Mouse (Mus musculus) stomach, postnatal 0 days (tissue): ENCODE data around the gene Ern1. TPM values are rescaled to one million over a fixed set of nuclear protein-coding genes. Genes with fewer than 3 reads are reported as not detected.
A peak's percentile ranks its signal among the peaks of the same experiment; 100 is the strongest.

ENCODE experiments used
- ATAC-seq: fragments of 200-750 bp; cut with Nextera tagmentation; 2 replicates; pipeline ENCODE4 v1.8.0; 2017; ENCODE audit not compliant: low FRiP score, low TSS enrichment
- DNase-seq: peaks from one replicate; pipeline ENCODE4 v3.0.0-alpha.2; 2016; ENCODE audit warnings: low spot score
- H3K27ac ChIP-seq: fragments of 300-500 bp; sonication (generic); replicated peaks from 2 replicates; pipeline ENCODE4 v1.5.1; 2014; ENCODE audit warnings: mild to moderate bottlenecking, control low read depth
- H3K27me3 ChIP-seq: fragments of 300-500 bp; sonication (generic); 2 replicates; pipeline ENCODE4 v1.6.1; 2014; ENCODE audit warnings: low read length; ENCODE audit not compliant: control insufficient read depth, insufficient read depth
- H3K36me3 ChIP-seq: fragments of 300-500 bp; sonication (generic); 2 replicates; pipeline ENCODE4 v1.6.1; 2014; ENCODE audit warnings: low read length, mixed read lengths; ENCODE audit not compliant: control insufficient read depth, insufficient read depth
- H3K4me1 ChIP-seq: fragments of 300-500 bp; sonication (generic); replicated peaks from 2 replicates; pipeline ENCODE4 v1.6.1; 2014; ENCODE audit warnings: antibody characterized with exemption; ENCODE audit not compliant: control insufficient read depth, insufficient read depth
- H3K4me2 ChIP-seq: fragments of 300-500 bp; sonication (generic); replicated peaks from 2 replicates; pipeline ENCODE4 v1.6.1; 2014; ENCODE audit warnings: low read depth, mild to moderate bottlenecking, control low read depth, moderate library complexity
- H3K4me3 ChIP-seq: fragments of 300-500 bp; sonication (generic); 2 replicates; pipeline ENCODE4 v1.5.1; 2014; ENCODE audit warnings: low read depth, low read length, control low read depth
- H3K9ac ChIP-seq: fragments of 300-500 bp; sonication (generic); 2 replicates; pipeline ENCODE4 v1.6.1; 2014; ENCODE audit warnings: mild to moderate bottlenecking, low read length, control low read depth, mixed read lengths
- H3K9me3 ChIP-seq: fragments of 300-500 bp; sonication (generic); 2 replicates; pipeline ENCODE4 v1.6.1; 2016; ENCODE audit warnings: low read length; ENCODE audit not compliant: control insufficient read depth
- CTCF ChIP-seq: IDR thresholded peaks from 2 replicates; pipeline ENCODE4 v1.5.1; 2016; ENCODE audit warnings: antibody characterized with exemption, low read depth, mild to moderate bottlenecking, moderate library complexity
- EP300 ChIP-seq: optimal IDR thresholded peaks from 2 replicates; pipeline ENCODE3; 2016; ENCODE audit warnings: antibody characterized with exemption
- WGBS: fragments of 180-500 bp; shearing (Covaris S2); extraction: QIAGEN DNeasy Blood & Tissue Kit; methylation state at CpG from one replicate; pipeline ENCODE4 v1.1.7; 2014; 5-methylcytosine and 5-hydroxymethylcytosine counted together
- polyA plus RNA-seq: library from polyadenylated mRNA; unstranded; fragments of >200 nt; fragmentation: Nextera tagmentation; extraction: Ambion mirVana; gene quantifications from 2 replicates; pipeline ENCODE4 v1.2.1, GENCODE M21; 2015

Gene Ern1
- polyA plus RNA-seq: 3.0 and 3.7 TPM in 2 replicates

GRCm38 (mm10) chr11:106487733-106488115, at the start of gene Ern1:
TSS of gene Ern1 (minus strand) at chr11:106487852.
- Histone ChIP-seq H3K4me2 (peak within 1 kb of the TSS; percentile 82), H3K27me3 (no peaks in the 10 kb centered on the region), H3K27ac (peak within 1 kb of the TSS; percentile 97), H3K4me3 (peak within 1 kb of the TSS; percentile 94), H3K9ac (peak within 1 kb of the TSS; percentile 94), H3K36me3 (no peaks in the 10 kb centered on the region), H3K4me1 (no peaks in the 10 kb centered on the region), H3K9me3 (no peaks in the 10 kb centered on the region)
- 2% methylated on average over 27 of the region's 28 CpGs for WGBS
- ATAC-seq (peak; percentile 97), DNase-seq (peak; percentile 98)
- TF ChIP-seq EP300: no peak
- TF ChIP-seq CTCF: no peak

- 75% methylated on average over 11 of the region's 11 CpGs for WGBS
- Histone ChIP-seq H3K4me2 (no peak overlapping the region), H3K27ac (no peak overlapping the region), H3K9ac (no peak overlapping the region), H3K4me3 (no peak overlapping the region), H3K36me3 (peaks cover 5% of the 10 kb centered on the region), H3K27me3 (no peaks in the 10 kb centered on the region), H3K9me3 (no peaks in the 10 kb centered on the region), H3K4me1 (no peaks in the 10 kb centered on the region)
- ATAC-seq (no peak), DNase-seq (no peak)
- TF ChIP-seq EP300 (no peak), CTCF (no peak)
Observed at GRCm38 (mm10) chr11:106536253-106536912, 48.7 kb upstream of the Ern1 start.

- Histone ChIP-seq H3K27ac (no peak overlapping the region), H3K9me3 (no peaks in the 10 kb centered on the region), H3K9ac (no peak overlapping the region), H3K27me3 (no peaks in the 10 kb centered on the region), H3K36me3 (peaks cover 5% of the 10 kb centered on the region), H3K4me3 (no peak overlapping the region), H3K4me2 (no peak overlapping the region), H3K4me1 (no peaks in the 10 kb centered on the region)
- TF ChIP-seq EP300 (no peak), CTCF (no peak)
- ATAC-seq (no peak), DNase-seq (no peak)
- WGBS: 83% methylated on average over 9 of the region's 9 CpGs
Observed at GRCm38 (mm10) chr11:106535660-106536252, 48.1 kb upstream of the Ern1 start.

- no peaks in the 10 kb centered on the region for H3K27me3 ChIP-seq
Observed at GRCm38 (mm10) chr11:106532248-106532790, 44.7 kb upstream of the Ern1 start.

GRCm38 (mm10) chr11:106529786-106530185, 42.1 kb upstream of the Ern1 start:
- Histone ChIP-seq H3K9me3 (no peaks in the 10 kb centered on the region), H3K36me3 (peaks cover 10% of the 10 kb centered on the region), H3K4me3 (no peak overlapping the region), H3K9ac (no peak overlapping the region), H3K4me2 (no peak overlapping the region), H3K4me1 (no peaks in the 10 kb centered on the region), H3K27me3 (no peaks in the 10 kb centered on the region), H3K27ac (no peak overlapping the region)
- WGBS: 79% methylated on average over 5 of the region's 5 CpGs
- TF ChIP-seq EP300: no peak
- TF ChIP-seq CTCF: no peak
- ATAC-seq (no peak), DNase-seq (no peak)

More at GRCm38 (mm10) chr11:106532248-106532790, 44.7 kb upstream of the Ern1 start:
- ATAC-seq (no peak), DNase-seq (no peak)
- WGBS: 85% methylated on average over 9 of the region's 9 CpGs
- H3K36me3 ChIP-seq: peaks cover 10% of the 10 kb centered on the region
- H3K9ac ChIP-seq: no peak overlapping the region
- H3K4me2 ChIP-seq: no peak overlapping the region
- no peaks in the 10 kb centered on the region for H3K4me1 ChIP-seq
- TF ChIP-seq EP300 (no peak), CTCF (no peak)
- H3K4me3 ChIP-seq: no peak overlapping the region
- H3K27ac ChIP-seq: no peak overlapping the region
- no peaks in the 10 kb centered on the region for H3K9me3 ChIP-seq

DNA sequence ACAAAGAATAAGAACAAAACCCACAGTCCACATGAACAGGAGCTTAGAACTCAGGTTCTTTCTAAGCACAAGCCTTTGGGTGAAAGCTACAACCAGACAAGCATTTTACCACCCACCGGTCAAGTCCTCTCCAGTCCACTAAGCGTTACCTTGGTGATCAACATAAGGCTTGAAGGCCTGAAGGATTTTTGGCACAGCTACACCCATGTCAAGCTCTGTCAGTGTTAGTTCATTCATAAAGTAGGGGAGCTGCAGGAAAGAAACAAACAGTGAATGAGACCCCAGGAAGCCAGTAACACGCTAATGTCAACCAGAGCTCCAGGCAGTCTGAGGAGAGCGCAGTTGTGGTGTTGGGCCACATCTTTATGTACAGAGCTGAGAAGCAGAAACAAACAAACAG, 41.5 kb upstream of the Ern1 start:
- Histone ChIP-seq H3K27ac (no peak overlapping the region), H3K4me2 (no peak overlapping the region), H3K4me3 (no peak overlapping the region), H3K4me1 (no peaks in the 10 kb centered on the region), H3K9ac (no peak overlapping the region), H3K9me3 (no peaks in the 10 kb centered on the region), H3K27me3 (no peaks in the 10 kb centered on the region), H3K36me3 (peaks cover 10% of the 10 kb centered on the region)
- 89% methylated on average over 4 of the region's 4 CpGs for WGBS
- ATAC-seq (no peak), DNase-seq (no peak)
- TF ChIP-seq CTCF (no peak), EP300 (no peak)
